Mouse (Mus musculus): Measurements from ENCODE around the gene Trank1.

DNA sequence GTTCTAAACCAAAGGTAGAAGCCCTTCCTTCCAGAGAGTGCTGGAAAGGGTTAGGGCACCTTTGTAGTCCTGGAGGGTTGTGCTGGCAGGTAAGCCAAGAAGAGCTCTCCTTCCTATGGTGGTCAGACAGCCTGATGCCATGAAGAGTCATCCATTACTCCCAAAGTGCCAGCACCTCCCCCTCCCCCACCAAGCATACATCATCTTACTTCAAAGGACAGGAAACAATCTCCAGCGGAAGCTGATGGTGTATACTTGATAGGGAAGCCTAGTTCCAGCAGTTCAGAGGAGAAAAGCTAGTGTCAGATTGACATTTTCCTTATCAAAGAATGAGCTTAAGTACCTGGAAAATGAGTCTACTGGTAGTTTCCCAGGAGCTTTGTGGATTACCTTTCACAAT lies 36.4 kb upstream of the Trank1 start:
- TF ChIP-seq POLR2A (IDR thresholded peaks at IDR 0.05; ENCODE audit: insufficient read length, low read depth) (no peak), MYOD1 (IDR thresholded peaks at IDR 0.05; ENCODE audit: control insufficient read depth in 1 of 3, insufficient read length in 2 of 3, low read depth in 2 of 3) (no peak), E2F4 (IDR thresholded peaks at IDR 0.05; ENCODE audit: insufficient read depth) (no peak), POLR2AphosphoS2 (IDR thresholded peaks at IDR 0.05; ENCODE audit: insufficient read length, low read depth) (no peak), MAX (IDR thresholded peaks at IDR 0.05; ENCODE audit: low read depth) (no peak), USF1 (IDR thresholded peaks at IDR 0.05; ENCODE audit: low read depth) (no peak), MYOG (IDR thresholded peaks at IDR 0.05; ENCODE audit: control insufficient read depth in 1 of 3, insufficient read depth in 1 of 3, insufficient read length in 2 of 3, low read depth in 2 of 3) (no peak), TCF12 (IDR thresholded peaks at IDR 0.05; ENCODE audit: insufficient read depth, poor library complexity, severe bottlenecking) (no peak)
